Mouse (Mus musculus) right cerebral cortex, adult 2 months (tissue): ENCODE measurements at regions not wholly inside any gene's neighbourhood (a gene's known extent, or its start where the extent isn't known, plus 50 kb on each side); places are given as distances from the start of the nearest gene placed in this dataset.

Experiments
- DNase-seq, 2 experiments: peaks; one replicate each; pipeline ENCODE4 v3.0.0; 2021 to 2022; ENCODE audit warnings: low spot score in 2 of 2

- DNase-seq, result no peak
Measured at GRCm38 (mm10) chr17:41990804-41991203, 324.9 kb upstream of the Ptchd4 start.

- DNase-seq, result no peak
Measured at GRCm38 (mm10) chr17:42008415-42008814, 307.3 kb upstream of the Ptchd4 start.

- no peak for DNase-seq
Measured at GRCm38 (mm10) chr17:42024295-42024694, 291.5 kb upstream of the Ptchd4 start.

GRCm38 (mm10) chr17:42027253-42027652, 288.5 kb upstream of the Ptchd4 start:
- DNase-seq, result no peak

- DNase-seq, result no peak
Measured at GRCm38 (mm10) chr17:42029452-42029851, 286.3 kb upstream of the Ptchd4 start.

- DNase-seq, result no peak
Measured at GRCm38 (mm10) chr17:42037089-42037488, 278.7 kb upstream of the Ptchd4 start.

- no peak for DNase-seq
Measured at GRCm38 (mm10) chr17:42049779-42050515, 265.8 kb upstream of the Ptchd4 start.

GRCm38 (mm10) chr17:42090764-42091452, 224.8 kb upstream of the Ptchd4 start:
- peak; percentile 3 to 4 for DNase-seq

GRCm38 (mm10) chr17:42113684-42114083, 202.1 kb upstream of the Ptchd4 start:
- no peak for DNase-seq

GRCm38 (mm10) chr17:42120759-42121158, 195.0 kb upstream of the Ptchd4 start:
- no peak for DNase-seq

GRCm38 (mm10) chr17:42126488-42127237, 189.1 kb upstream of the Ptchd4 start:
- no peak for DNase-seq

- no peak for DNase-seq
Measured at GRCm38 (mm10) chr17:42169391-42170018, 146.2 kb upstream of the Ptchd4 start.

- no peak for DNase-seq
Measured at GRCm38 (mm10) chr17:42188531-42188930, 127.2 kb upstream of the Ptchd4 start.

GRCm38 (mm10) chr17:42190206-42190902, 125.4 kb upstream of the Ptchd4 start:
- DNase-seq, result no peak
